Mouse (Mus musculus) forebrain, embryonic 13.5 days (tissue): Measurements from ENCODE around the gene Kdm5d. TPM values are rescaled to one million over a fixed set of nuclear protein-coding genes. Genes with fewer than 3 reads are reported as not detected.

ENCODE experiments used
- ATAC-seq: fragments of 200-750 bp; cut with Nextera tagmentation; 2 replicates; pipeline ENCODE4 v1.8.0; 2017
- H3K27ac ChIP-seq: fragments of 300-500 bp; sonication (generic); 2 replicates; pipeline ENCODE4 v1.5.1; 2015; ENCODE audit warnings: inconsistent platforms, mild to moderate bottlenecking, moderate library complexity
- H3K27me3 ChIP-seq: fragments of 300-500 bp; sonication (generic); 2 replicates; pipeline ENCODE4 v1.6.1; 2015; ENCODE audit warnings: mild to moderate bottlenecking, inconsistent platforms
- H3K36me3 ChIP-seq: fragments of 300-500 bp; sonication (generic); 2 replicates; pipeline ENCODE4 v1.6.1; 2015; ENCODE audit warnings: mild to moderate bottlenecking, inconsistent platforms; ENCODE audit not compliant: poor library complexity, severe bottlenecking
- H3K4me1 ChIP-seq: fragments of 300-500 bp; sonication (generic); 2 replicates; pipeline ENCODE4 v1.6.1; 2015; ENCODE audit warnings: inconsistent platforms
- H3K4me2 ChIP-seq: fragments of 300-500 bp; sonication (generic); 2 replicates; pipeline ENCODE4 v1.6.1; 2015; ENCODE audit warnings: inconsistent platforms, mild to moderate bottlenecking, moderate library complexity
- H3K4me3 ChIP-seq: fragments of 300-500 bp; sonication (generic); 2 replicates; pipeline ENCODE4 v1.5.1; 2015; ENCODE audit warnings: mild to moderate bottlenecking, inconsistent platforms
- H3K9ac ChIP-seq: fragments of 300-500 bp; sonication (generic); 2 replicates; pipeline ENCODE4 v1.6.1; 2015; ENCODE audit warnings: mild to moderate bottlenecking, inconsistent platforms
- H3K9me3 ChIP-seq: fragments of 300-500 bp; sonication (generic); replicated peaks from 2 replicates; pipeline ENCODE4 v1.6.1; 2016; ENCODE audit warnings: inconsistent platforms
- WGBS: fragments of 180-500 bp; shearing (Covaris S2); methylation state at CpG from one replicate; pipeline ENCODE4 v1.1.7; 2015; 5-methylcytosine and 5-hydroxymethylcytosine counted together
- microRNA-seq: library from miRNA; unstranded; fragments of <30 nt; microRNA quantifications from one replicate; pipeline ENCODE4, GENCODE M21; 2016
- polyA plus RNA-seq: library from polyadenylated mRNA; unstranded; fragments of >200 nt; fragmentation: Nextera tagmentation; extraction: Ambion mirVana; gene quantifications from 2 replicates; pipeline ENCODE4 v1.2.1, GENCODE M21; 2015

Gene Kdm5d
- polyA plus RNA-seq, result 11.5 and 14.9 TPM in 2 replicates

- no peak; the same call in 1 of the 2 replicates for ATAC-seq
- WGBS, result under 1% methylated on average over 32 of the region's 34 CpGs
- Histone ChIP-seq H3K9me3 (no peaks in the 10 kb centered on the region), H3K27ac (no peak within 1 kb of the TSS), H3K4me2 (peak within 1 kb of the TSS; percentile 49), H3K4me3 (peak within 1 kb of the TSS; percentile 41), H3K36me3 (no peaks in the 10 kb centered on the region), H3K9ac (0 out of 2 replicates have a peak within 1 kb of the TSS, but pooled peaks have one; percentile 21), H3K27me3 (no peaks in the 10 kb centered on the region), H3K4me1 (no peaks in the 10 kb centered on the region)
Measured at GRCm38 (mm10) chrY:897393-898227, at the start of gene Kdm5d. TSS of gene Kdm5d (plus strand) at chrY:897788.

DNA sequence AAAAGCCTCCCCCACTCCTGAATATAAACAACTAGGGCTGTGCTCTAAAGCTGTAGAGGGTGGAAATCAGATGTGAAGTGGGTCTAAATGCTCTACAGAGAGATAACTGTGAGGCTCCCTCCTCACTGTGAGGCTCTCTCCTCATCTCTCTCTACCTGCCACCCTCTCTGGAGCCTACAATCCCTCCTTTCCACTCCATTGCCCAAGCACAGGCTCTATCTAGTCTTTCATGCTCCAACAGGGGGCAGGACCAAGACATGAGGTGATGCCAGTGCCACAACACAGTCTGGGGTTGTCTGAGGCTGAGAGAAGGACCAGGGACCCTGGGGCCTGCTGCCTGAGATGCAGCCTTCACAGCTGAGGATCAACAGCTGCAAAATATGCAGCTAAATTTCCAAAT, 25.2 kb upstream of the Kdm5d start:
- Histone ChIP-seq H3K27ac (no peak overlapping the region), H3K9ac (no peak overlapping the region)
- peak; percentile 38; the same call in 1 of the 2 replicates for ATAC-seq

DNA sequence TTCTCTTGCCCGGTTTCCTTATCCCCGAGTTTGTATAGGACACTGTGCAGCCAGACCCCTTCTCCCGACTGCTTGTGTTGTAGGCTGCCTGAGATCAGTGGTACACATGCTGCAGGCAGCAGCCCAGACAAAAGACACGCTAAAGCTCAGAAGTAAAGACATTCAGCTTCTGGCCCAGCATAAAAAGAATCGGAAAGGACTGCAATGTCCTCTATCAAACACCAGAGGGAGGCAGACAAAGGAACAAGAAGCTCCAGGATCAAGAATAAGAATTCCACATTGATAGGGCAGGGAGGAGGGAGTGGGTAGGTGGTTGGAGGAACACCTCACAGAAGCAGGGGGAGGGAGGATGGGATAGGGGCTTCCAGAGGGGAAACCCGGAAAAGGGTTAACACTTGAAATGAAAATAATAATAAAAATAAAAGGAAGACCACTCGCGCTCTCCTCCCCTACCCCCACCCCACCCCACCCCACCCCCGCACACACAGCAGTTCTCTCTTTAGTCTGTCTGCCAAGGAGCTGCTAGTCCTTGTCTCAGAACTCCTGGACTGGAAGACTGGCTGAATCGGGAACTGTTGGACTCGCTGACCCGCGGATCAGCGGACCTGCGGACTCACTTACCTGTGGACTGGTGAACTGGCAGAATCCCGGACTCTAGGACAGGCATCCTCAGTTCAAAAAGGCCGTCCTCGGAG, 24.6 kb upstream of the Kdm5d start:
- Histone ChIP-seq H3K4me3 (no peak overlapping the region), H3K9ac (no peak overlapping the region), H3K9me3 (no peaks in the 10 kb centered on the region), H3K36me3 (no peaks in the 10 kb centered on the region), H3K27me3 (no peaks in the 10 kb centered on the region), H3K27ac (no peak overlapping the region), H3K4me2 (peak overlapping the region; percentile 20; the same call in 1 of the 2 replicates), H3K4me1 (no peaks in the 10 kb centered on the region)
- WGBS, result 22% methylated on average over 7 of the region's 18 CpGs
- ATAC-seq, result peak; percentile 86

More for the DNA sequence above, 25.2 kb upstream of the Kdm5d start:
- no peaks in the 10 kb centered on the region for H3K27me3 ChIP-seq
- no peak overlapping the region for H3K4me2 ChIP-seq
- H3K4me1 ChIP-seq, result no peaks in the 10 kb centered on the region
- no peaks in the 10 kb centered on the region for H3K9me3 ChIP-seq
- H3K36me3 ChIP-seq, result no peaks in the 10 kb centered on the region
- no peak overlapping the region for H3K4me3 ChIP-seq

Small RNAs within 50 kb of the gene (microRNA-seq; reads per million reads assigned to microRNA genes)
- gene Gm47281, result not detected

Other genes starting within 250 kb of the Kdm5d start
- not detected in 2 replicates for gene Zfy1, start 100.4 kb upstream of the Kdm5d start, polyA plus RNA-seq
- 0.18 and 0.23 TPM in 2 replicates for gene Uba1y, start 79.1 kb upstream of the Kdm5d start, polyA plus RNA-seq
- gene Eif2s3y, start 112.8 kb downstream of the Kdm5d start, polyA plus RNA-seq, result 40.7 and 57.5 TPM in 2 replicates